Mouse (Mus musculus) heart, postnatal 0 days (tissue): ENCODE measurements around the gene Prrt1. TPM values are rescaled to one million over a fixed set of nuclear protein-coding genes. Genes with fewer than 3 reads are reported as not detected.

Source experiments
- ATAC-seq: fragments of 200-750 bp; cut with Nextera tagmentation; 2 replicates; pipeline ENCODE4 v1.8.0; 2017; ENCODE audit warnings: low read depth, moderate number of reproducible peaks, moderate library complexity; ENCODE audit not compliant: insufficient read depth
- DNase-seq: peaks from one replicate; pipeline ENCODE4 v3.0.0-alpha.2; 2016; ENCODE audit warnings: low spot score
- H3K27ac ChIP-seq: fragments of 300-500 bp; sonication (generic); 2 replicates; pipeline ENCODE4 v1.5.1; 2014; ENCODE audit warnings: low read depth, mild to moderate bottlenecking
- H3K27me3 ChIP-seq: fragments of 300-500 bp; sonication (generic); 2 replicates; pipeline ENCODE4 v1.6.1; 2014; ENCODE audit warnings: low read length, mixed read lengths; ENCODE audit not compliant: control insufficient read depth, insufficient read depth
- H3K36me3 ChIP-seq: fragments of 300-500 bp; sonication (generic); replicated peaks from 2 replicates; pipeline ENCODE4 v1.6.1; 2014; ENCODE audit warnings: low read length, mixed read lengths; ENCODE audit not compliant: control insufficient read depth, insufficient read depth
- H3K4me1 ChIP-seq: fragments of 300-500 bp; sonication (generic); 2 replicates; pipeline ENCODE4 v1.6.1; 2014; ENCODE audit warnings: antibody characterized with exemption; ENCODE audit not compliant: control insufficient read depth, insufficient read depth
- H3K4me2 ChIP-seq: fragments of 300-500 bp; sonication (generic); 2 replicates; pipeline ENCODE4 v1.6.1; 2014; ENCODE audit warnings: low read depth, mild to moderate bottlenecking, low read length, moderate library complexity
- H3K4me3 ChIP-seq: fragments of 300-500 bp; sonication (generic); 2 replicates; pipeline ENCODE4 v1.5.1; 2014; ENCODE audit warnings: low read depth, low read length
- H3K9ac ChIP-seq: fragments of 300-500 bp; sonication (generic); replicated peaks from 2 replicates; pipeline ENCODE4 v1.6.1; 2014; ENCODE audit warnings: low read depth, low read length, mixed read lengths
- H3K9me3 ChIP-seq: fragments of 300-500 bp; sonication (generic); replicated peaks from 2 replicates; pipeline ENCODE4 v1.6.1; 2016; ENCODE audit warnings: low read length; ENCODE audit not compliant: control insufficient read depth
- CTCF ChIP-seq: IDR thresholded peaks from 2 replicates; pipeline ENCODE4 v1.5.1; 2016; ENCODE audit warnings: antibody characterized with exemption, control low read depth, low read depth
- EP300 ChIP-seq: IDR thresholded peaks from 2 replicates; pipeline ENCODE4 v1.6.1; 2016; ENCODE audit warnings: antibody characterized with exemption, low read depth
- WGBS: fragments of 180-500 bp; shearing (Covaris S2); extraction: QIAGEN DNeasy Blood & Tissue Kit; methylation state at CpG from one replicate; pipeline ENCODE4 v1.1.7; 2014; 5-methylcytosine and 5-hydroxymethylcytosine counted together
- polyA plus RNA-seq: library from polyadenylated mRNA; unstranded; fragments of >200 nt; fragmentation: Nextera tagmentation; extraction: Ambion mirVana; gene quantifications from 2 replicates; pipeline ENCODE4 v1.2.1, GENCODE M21; 2015
- total RNA-seq: library from RNA; depleted of rRNA; stranded (reverse); fragments of >200 nt; gene quantifications from 2 replicates; pipeline ENCODE4 v1.2.3, GENCODE M21; 2014; ENCODE audit warnings: low replicate concordance

Prrt1 gene
- total and polyA plus RNA-seq, 2 experiments from 2014 or later = 0.19 TPM; not detected in 1

DNA sequence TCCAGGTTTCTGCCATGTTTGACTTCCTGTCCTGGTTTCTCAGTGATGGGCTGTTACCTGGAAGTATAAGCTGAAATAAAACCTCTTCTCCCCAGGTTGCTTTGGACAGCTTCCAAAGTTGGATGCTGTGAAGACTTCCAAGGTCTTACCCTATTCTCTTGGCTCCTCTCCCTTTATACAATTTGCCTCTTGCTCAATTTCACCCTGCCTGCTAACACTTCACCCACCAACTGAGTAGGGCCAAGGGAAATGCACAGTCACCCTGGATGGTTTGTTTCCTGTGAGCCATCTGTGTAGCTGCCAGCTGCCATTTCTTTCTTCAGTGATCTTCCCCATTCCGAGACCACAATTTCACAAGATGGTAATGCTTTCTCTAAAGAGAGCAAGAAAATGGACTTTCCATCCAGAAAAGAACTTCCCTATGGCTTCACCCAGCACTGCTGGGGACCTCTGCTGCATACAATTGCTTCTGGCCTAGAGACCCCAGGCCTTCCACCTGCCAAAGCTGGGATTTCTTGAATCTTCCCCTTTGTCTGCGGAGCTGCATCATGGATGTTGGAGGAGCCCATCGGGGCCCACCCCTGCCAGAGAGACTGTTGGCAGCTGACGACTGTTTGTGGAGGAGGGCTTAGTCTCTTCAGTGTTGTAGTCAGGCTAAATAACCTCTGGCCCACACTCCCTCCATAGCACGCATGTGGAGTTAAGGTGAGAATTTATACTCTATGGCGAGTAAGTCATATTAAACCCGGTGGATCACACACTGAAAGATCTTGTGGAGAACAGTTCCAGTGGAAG is 10.3 kb downstream of the Prrt1 start:
- Histone ChIP-seq H3K9me3 (no peaks in the 10 kb centered on the region), H3K36me3 (no peaks in the 10 kb centered on the region), H3K4me3 (no peak overlapping the region), H3K4me2 (no peak overlapping the region), H3K27me3 (no peaks in the 10 kb centered on the region), H3K27ac (peak overlapping the region; percentile 80), H3K9ac (no peak overlapping the region), H3K4me1 (no peaks in the 10 kb centered on the region; the same call in 1 of the 2 replicates)
- no peak for ATAC-seq
- no peak for TF ChIP-seq EP300
- no peak for TF ChIP-seq CTCF
- 71% methylated on average over 7 of the region's 7 CpGs for WGBS
- no peak for DNase-seq

GRCm38 (mm10) chr17:34640778-34641601 is 11.7 kb downstream of the Prrt1 start:
- no peak overlapping the region for H3K4me2 ChIP-seq
- 14% methylated on average over 11 of the region's 11 CpGs for WGBS
- peak; percentile 47 for ATAC-seq

DNA sequence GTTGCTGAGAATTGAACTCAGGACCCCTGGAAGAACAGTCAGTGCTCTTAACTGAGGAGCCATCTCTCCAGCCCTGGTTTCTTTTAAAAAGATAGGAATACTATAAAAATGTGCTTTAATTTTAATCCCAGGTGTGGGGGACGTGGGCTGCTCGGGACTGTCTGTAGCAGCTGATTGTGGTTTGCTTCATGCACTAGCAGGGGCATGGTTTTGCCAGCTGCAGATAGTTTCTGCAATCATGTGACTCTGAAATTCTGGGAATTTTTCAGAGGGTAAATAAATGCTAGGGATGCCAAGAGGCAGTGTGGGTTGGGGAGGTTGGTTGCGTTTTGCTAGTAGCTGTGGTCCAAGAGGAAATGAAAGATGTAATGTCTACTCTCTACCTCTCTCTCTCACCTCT is 12.6 kb downstream of the Prrt1 start:
- Histone ChIP-seq H3K4me2 (no peak overlapping the region), H3K4me1 (peaks cover 14% of the 10 kb centered on the region), H3K9ac (no peak overlapping the region), H3K9me3 (no peaks in the 10 kb centered on the region), H3K27ac (peak overlapping the region; percentile 80; the same call in 1 of the 2 replicates), H3K4me3 (no peak overlapping the region), H3K36me3 (no peaks in the 10 kb centered on the region), H3K27me3 (no peaks in the 10 kb centered on the region)
- no peak for ATAC-seq
- TF ChIP-seq EP300 = no peak
- TF ChIP-seq CTCF = no peak
- WGBS = 73% methylated on average over 3 of the region's 3 CpGs
- DNase-seq = no peak

More at GRCm38 (mm10) chr17:34640778-34641601, 11.7 kb downstream of the Prrt1 start:
- Histone ChIP-seq H3K4me3 (no peak overlapping the region), H3K27me3 (no peaks in the 10 kb centered on the region), H3K4me1 (peaks cover 8% of the 10 kb centered on the region), H3K9ac (no peak overlapping the region), H3K36me3 (no peaks in the 10 kb centered on the region), H3K9me3 (no peaks in the 10 kb centered on the region), H3K27ac (peak overlapping the region; percentile 80)
- DNase-seq = peak; percentile 74
- TF ChIP-seq EP300 (no peak), CTCF (peak; percentile 34)

DNA sequence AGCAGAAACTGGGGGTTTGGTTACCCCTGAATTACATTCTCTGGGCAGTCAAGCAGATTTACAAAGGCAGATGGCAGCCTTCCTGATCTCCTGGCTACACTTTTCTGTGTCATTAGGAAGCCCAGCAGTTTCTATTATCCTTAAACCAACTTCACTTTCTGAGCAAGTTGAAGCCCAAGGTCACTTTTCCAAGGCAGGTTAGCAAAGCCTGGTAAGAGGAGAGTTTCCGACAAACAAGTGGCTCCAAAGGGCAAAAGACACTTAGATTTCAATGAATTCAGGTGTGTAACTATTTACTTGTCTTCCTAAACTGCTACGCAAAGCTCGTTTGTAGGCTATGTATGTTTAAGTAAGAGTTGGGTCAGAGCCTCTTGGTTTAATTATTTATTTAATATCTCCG is 14.0 kb downstream of the Prrt1 start:
- H3K4me3 ChIP-seq = no peak overlapping the region
- ATAC-seq (no peak), DNase-seq (no peak)
- no peak overlapping the region for H3K9ac ChIP-seq
- H3K27me3 ChIP-seq = no peaks in the 10 kb centered on the region
- H3K4me2 ChIP-seq = no peak overlapping the region
- H3K9me3 ChIP-seq = no peaks in the 10 kb centered on the region
- H3K36me3 ChIP-seq = no peaks in the 10 kb centered on the region
- H3K4me1 ChIP-seq = peaks cover 21% of the 10 kb centered on the region
- no peak overlapping the region for H3K27ac ChIP-seq
- 81% methylated on average over 4 of the region's 4 CpGs for WGBS
- no peak for TF ChIP-seq EP300
- no peak for TF ChIP-seq CTCF

DNA sequence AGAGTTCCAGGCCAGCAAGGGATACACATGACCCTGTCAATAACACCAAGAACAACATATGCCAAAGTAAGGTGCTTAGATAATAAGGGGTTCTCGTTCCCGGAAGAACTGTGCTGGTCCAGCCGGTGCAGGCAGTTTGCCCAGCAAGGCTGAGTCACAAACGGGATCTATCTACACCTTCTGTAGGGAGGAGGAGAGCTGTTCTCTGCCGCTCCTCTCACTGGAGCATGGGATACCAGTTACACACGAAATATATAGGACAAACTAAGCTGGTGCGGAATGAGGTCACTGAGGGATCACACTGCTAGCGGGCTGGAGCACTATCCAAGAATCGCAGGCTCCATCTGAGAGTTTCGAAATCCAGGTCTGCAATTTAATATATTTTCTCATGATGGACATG is 14.6 kb downstream of the Prrt1 start:
- Histone ChIP-seq H3K9me3 (no peaks in the 10 kb centered on the region), H3K27ac (no peak overlapping the region), H3K9ac (no peak overlapping the region), H3K4me2 (no peak overlapping the region), H3K4me3 (no peak overlapping the region), H3K27me3 (no peaks in the 10 kb centered on the region), H3K4me1 (peaks cover 21% of the 10 kb centered on the region), H3K36me3 (no peaks in the 10 kb centered on the region)
- WGBS = 63% methylated on average over 10 of the region's 10 CpGs
- DNase-seq (no peak), ATAC-seq (no peak)
- TF ChIP-seq CTCF = no peak
- no peak for TF ChIP-seq EP300
